Mouse (Mus musculus): Measurements from ENCODE around the gene Cat. TPM values are rescaled to one million over a fixed set of nuclear protein-coding genes. Genes with fewer than 3 reads are reported as not detected.

Gene Cat
- polyA plus RNA-seq, 1 experiment from 2014 or later, result 96.6 TPM

Other genes starting within 250 kb of the Cat start
- 0.20 TPM in 1 of 2 replicates, not detected in the other for gene Ehf, start 181.9 kb downstream of the Cat start, polyA plus RNA-seq (2014; fragmentation: Nextera tagmentation; extraction: Ambion mirVana)
- 0.11 TPM in 1 of 2 replicates, not detected in the other for gene Elf5, start 73.5 kb downstream of the Cat start, polyA plus RNA-seq (2014; fragmentation: Nextera tagmentation; extraction: Ambion mirVana)
- gene Abtb2, start 81.2 kb upstream of the Cat start, polyA plus RNA-seq (2014; fragmentation: Nextera tagmentation; extraction: Ambion mirVana), result 18.4 and 18.6 TPM in 2 replicates